Mouse (Mus musculus) stomach, postnatal 0 days (tissue): ENCODE results near the gene Usmg5. TPM values are rescaled to one million over a fixed set of nuclear protein-coding genes. Genes with fewer than 3 reads are reported as not detected.
"Not testable (repeated sequence)": the region's sequence is repeated elsewhere in the genome, so short reads cannot be mapped to it uniquely, and the experiment has no call there.

Source experiments
- ATAC-seq: fragments of 200-750 bp; cut with Nextera tagmentation; 2 replicates; pipeline ENCODE4 v1.8.0; 2017; ENCODE audit not compliant: low FRiP score, low TSS enrichment
- DNase-seq: peaks from one replicate; pipeline ENCODE4 v3.0.0-alpha.2; 2016; ENCODE audit warnings: low spot score
- H3K27ac ChIP-seq: fragments of 300-500 bp; sonication (generic); replicated peaks from 2 replicates; pipeline ENCODE4 v1.5.1; 2014; ENCODE audit warnings: mild to moderate bottlenecking, control low read depth
- H3K27me3 ChIP-seq: fragments of 300-500 bp; sonication (generic); 2 replicates; pipeline ENCODE4 v1.6.1; 2014; ENCODE audit warnings: low read length; ENCODE audit not compliant: control insufficient read depth, insufficient read depth
- H3K36me3 ChIP-seq: fragments of 300-500 bp; sonication (generic); 2 replicates; pipeline ENCODE4 v1.6.1; 2014; ENCODE audit warnings: low read length, mixed read lengths; ENCODE audit not compliant: control insufficient read depth, insufficient read depth
- H3K4me1 ChIP-seq: fragments of 300-500 bp; sonication (generic); replicated peaks from 2 replicates; pipeline ENCODE4 v1.6.1; 2014; ENCODE audit warnings: antibody characterized with exemption; ENCODE audit not compliant: control insufficient read depth, insufficient read depth
- H3K4me2 ChIP-seq: fragments of 300-500 bp; sonication (generic); replicated peaks from 2 replicates; pipeline ENCODE4 v1.6.1; 2014; ENCODE audit warnings: low read depth, mild to moderate bottlenecking, control low read depth, moderate library complexity
- H3K4me3 ChIP-seq: fragments of 300-500 bp; sonication (generic); 2 replicates; pipeline ENCODE4 v1.5.1; 2014; ENCODE audit warnings: low read depth, low read length, control low read depth
- H3K9ac ChIP-seq: fragments of 300-500 bp; sonication (generic); 2 replicates; pipeline ENCODE4 v1.6.1; 2014; ENCODE audit warnings: mild to moderate bottlenecking, low read length, control low read depth, mixed read lengths
- H3K9me3 ChIP-seq: fragments of 300-500 bp; sonication (generic); 2 replicates; pipeline ENCODE4 v1.6.1; 2016; ENCODE audit warnings: low read length; ENCODE audit not compliant: control insufficient read depth
- CTCF ChIP-seq: IDR thresholded peaks from 2 replicates; pipeline ENCODE4 v1.5.1; 2016; ENCODE audit warnings: antibody characterized with exemption, low read depth, mild to moderate bottlenecking, moderate library complexity
- EP300 ChIP-seq: optimal IDR thresholded peaks from 2 replicates; pipeline ENCODE3; 2016; ENCODE audit warnings: antibody characterized with exemption
- WGBS: fragments of 180-500 bp; shearing (Covaris S2); extraction: QIAGEN DNeasy Blood & Tissue Kit; methylation state at CpG from one replicate; pipeline ENCODE4 v1.1.7; 2014; 5-methylcytosine and 5-hydroxymethylcytosine counted together
- polyA plus RNA-seq: library from polyadenylated mRNA; unstranded; fragments of >200 nt; fragmentation: Nextera tagmentation; extraction: Ambion mirVana; gene quantifications from 2 replicates; pipeline ENCODE4 v1.2.1, GENCODE M21; 2015

Gene Usmg5
- polyA plus RNA-seq = 1,643 and 1,847 TPM in 2 replicates

GRCm38 (mm10) chr19:47090550-47091156, at the start of gene Usmg5, which contains the start of gene Pdcd11:
TSS of gene Usmg5 (minus strand) at chr19:47090647.
TSS of gene Pdcd11 (plus strand) at chr19:47090768.
- peak within 1 kb of the TSS; percentile 89 for H3K4me3 ChIP-seq
- H3K9me3 ChIP-seq = no peaks in the 10 kb centered on the region
- peaks cover 2% of the 10 kb centered on the region; the same call in 1 of the 2 replicates for H3K4me1 ChIP-seq
- peaks cover 8% of the 10 kb centered on the region for H3K36me3 ChIP-seq
- peak; percentile 96 for DNase-seq
- H3K27me3 ChIP-seq = no peaks in the 10 kb centered on the region
- no peak for TF ChIP-seq EP300
- TF ChIP-seq CTCF = no peak
- H3K9ac ChIP-seq = peak within 1 kb of the TSS; percentile 97
- ATAC-seq = peak; percentile 99
- H3K4me2 ChIP-seq = peak within 1 kb of the TSS; percentile 83
- H3K27ac ChIP-seq = peak within 1 kb of the TSS; percentile 93
- WGBS = under 1% methylated on average over 50 of the region's 56 CpGs

- not testable (repeated sequence) for DNase-seq
Observed at GRCm38 (mm10) chr19:47139611-47140010, 49.2 kb upstream of the Usmg5 start.

GRCm38 (mm10) chr19:47137771-47138421, 47.4 kb upstream of the Usmg5 start, which contains the start of gene Calhm2:
TSS of gene Calhm2 (minus strand) at chr19:47138294.
- ATAC-seq (peak; percentile 64; the same call in 1 of the 2 replicates), DNase-seq (peak; percentile 47)
- Histone ChIP-seq H3K27ac (peak within 1 kb of the TSS; percentile 93), H3K36me3 (0 out of 2 replicates have a peak, but pooled peaks cover 1% of the 10 kb centered on the region), H3K27me3 (no peaks in the 10 kb centered on the region), H3K4me3 (peak within 1 kb of the TSS; percentile 51), H3K4me1 (0 out of 2 replicates have a peak, but pooled peaks cover 4% of the 10 kb centered on the region), H3K4me2 (peak within 1 kb of the TSS; percentile 58), H3K9me3 (no peaks in the 10 kb centered on the region), H3K9ac (peak within 1 kb of the TSS; percentile 76)
- TF ChIP-seq EP300 (peak; percentile 51), CTCF (no peak)
- WGBS = 8% methylated on average over 28 of the region's 28 CpGs

More at GRCm38 (mm10) chr19:47139611-47140010, 49.2 kb upstream of the Usmg5 start:
- H3K36me3 ChIP-seq, H3K27me3 ChIP-seq, H3K9me3 ChIP-seq, H3K4me1 ChIP-seq, H3K27ac ChIP-seq, ATAC-seq, H3K9ac ChIP-seq, H3K4me2 ChIP-seq, H3K4me3 ChIP-seq: not testable (repeated sequence)
- WGBS = 40% methylated on average over 7 of the region's 7 CpGs
- TF ChIP-seq CTCF = peak; percentile 31

- WGBS = 14% methylated on average over 4 of the region's 6 CpGs
- TF ChIP-seq CTCF = no peak
- no peak for TF ChIP-seq EP300
- ATAC-seq = peak; percentile 39; the same call in 1 of the 2 replicates
- Histone ChIP-seq H3K4me3 (peak overlapping the region; percentile 51), H3K4me2 (peak overlapping the region; percentile 58), H3K27ac (peak overlapping the region; percentile 93), H3K27me3 (no peaks in the 10 kb centered on the region), H3K9me3 (no peaks in the 10 kb centered on the region), H3K4me1 (0 out of 2 replicates have a peak, but pooled peaks cover 4% of the 10 kb centered on the region), H3K36me3 (0 out of 2 replicates have a peak, but pooled peaks cover 7% of the 10 kb centered on the region), H3K9ac (peak overlapping the region; percentile 76)
- DNase-seq = peak; percentile 60
Observed at GRCm38 (mm10) chr19:47137051-47137581, 46.7 kb upstream of the Usmg5 start.

- 78% methylated on average over 5 of the region's 5 CpGs for WGBS
- Histone ChIP-seq H3K4me3 (no peak overlapping the region), H3K27ac (no peak overlapping the region), H3K36me3 (peaks cover 10% of the 10 kb centered on the region; the same call in 1 of the 2 replicates), H3K9ac (no peak overlapping the region), H3K4me1 (0 out of 2 replicates have a peak, but pooled peaks cover 4% of the 10 kb centered on the region), H3K9me3 (no peaks in the 10 kb centered on the region), H3K4me2 (peak overlapping the region; percentile 58; the same call in 1 of the 2 replicates), H3K27me3 (no peaks in the 10 kb centered on the region)
- TF ChIP-seq CTCF (no peak), EP300 (no peak)
- no peak for DNase-seq
- ATAC-seq = no peak
Observed at GRCm38 (mm10) chr19:47136170-47136569, 45.7 kb upstream of the Usmg5 start.
